Mouse (Mus musculus) ES-E14 (cell line): Measurements from ENCODE around the gene Ralgapa2. TPM values are rescaled to one million over a fixed set of nuclear protein-coding genes. Genes with fewer than 3 reads are reported as not detected.

Experiments
- DNase-seq: peaks from one replicate; pipeline ENCODE4 v3.0.0-alpha.2; 2013; ENCODE audit warnings: low read depth, low spot score
- H3K27ac ChIP-seq: 2 replicates; pipeline ENCODE4 v1.5.1; 2012; ENCODE audit warnings: low read depth, mild to moderate bottlenecking, low read length, moderate library complexity, mixed read lengths; ENCODE audit not compliant: poor library complexity, insufficient read depth, severe bottlenecking
- H3K36me3 ChIP-seq: 2 replicates; pipeline ENCODE4 v1.6.1; 2012; ENCODE audit warnings: mild to moderate bottlenecking, low read length, moderate library complexity, mixed read lengths; ENCODE audit not compliant: control insufficient read depth, poor library complexity, insufficient read depth, severe bottlenecking
- H3K4me1 ChIP-seq, 2 experiments: fragments of 150-350 bp in 1 of 2; sonication (generic) in 1 of 2; 2 replicates each; pipeline ENCODE4 v1.6.1; 2012; ENCODE audit warnings: low read length in 2 of 2, mild to moderate bottlenecking in 1 of 2, mixed read lengths in 1 of 2; ENCODE audit not compliant: control insufficient read depth in 2 of 2, insufficient read depth in 2 of 2, poor library complexity in 1 of 2
- H3K4me3 ChIP-seq, 2 experiments: fragments of 150-350 bp in 1 of 2; sonication (generic) in 1 of 2; 2 replicates each; pipeline ENCODE4 v1.5.1; 2012; ENCODE audit warnings: low read length in 2 of 2, low read depth in 1 of 2, mild to moderate bottlenecking in 1 of 2, mixed read lengths in 1 of 2; ENCODE audit not compliant: insufficient read depth in 1 of 2, poor library complexity in 1 of 2, severe bottlenecking in 1 of 2
- H3K9ac ChIP-seq: 2 replicates; pipeline ENCODE4 v1.6.1; 2012; ENCODE audit warnings: low read depth, mild to moderate bottlenecking, low read length, mixed read lengths; ENCODE audit not compliant: poor library complexity, insufficient read depth, severe bottlenecking
- H3K9me3 ChIP-seq: fragments of 150-350 bp; sonication (generic); 2 replicates; pipeline ENCODE4 v1.6.1; 2012; ENCODE audit warnings: low read depth, mild to moderate bottlenecking, low read length; ENCODE audit not compliant: control insufficient read depth, insufficient read depth
- CHD2 ChIP-seq: IDR thresholded peaks from 2 replicates; pipeline ENCODE4 v1.6.1; 2014; ENCODE audit warnings: mild to moderate bottlenecking, low read depth, low read length, inconsistent platforms
- HCFC1 ChIP-seq: IDR thresholded peaks from 2 replicates; pipeline ENCODE4 v1.6.1; 2012; ENCODE audit warnings: low read length, inconsistent platforms, borderline replicate concordance; ENCODE audit not compliant: insufficient read depth
- MAFK ChIP-seq: IDR thresholded peaks from 2 replicates; pipeline ENCODE4 v1.6.1; 2014; ENCODE audit warnings: mild to moderate bottlenecking, low read depth, low read length, inconsistent platforms; ENCODE audit not compliant: insufficient read depth
- ZC3H11A ChIP-seq: IDR thresholded peaks from 2 replicates; pipeline ENCODE4 v1.6.1; 2012; ENCODE audit warnings: low read depth, mild to moderate bottlenecking, inconsistent platforms, low read length, borderline replicate concordance
- ZNF384 ChIP-seq: IDR thresholded peaks from 2 replicates; pipeline ENCODE4 v1.6.1; 2012; ENCODE audit warnings: low read depth, low read length, inconsistent platforms
- in situ Hi-C, 2 experiments: fragments of 600-800 bp; cut with MboI; formaldehyde crosslinking; loops; one replicate each; pipeline ENCODE4 v1.15.1; 2025; ENCODE audit warnings: low sequenced_read_pairs in 2 of 2, inconsistent platforms in 1 of 2; ENCODE audit not compliant: unreplicated experiment in 2 of 2
- total RNA-seq: library from RNA; depleted of rRNA; stranded (reverse); fragments of 300-350 nt; gene quantifications from 2 replicates; pipeline ENCODE4 v1.2.3, GENCODE M21; 2012

Gene Ralgapa2
- total RNA-seq, 1 experiment, result 23.0 TPM

DNA sequence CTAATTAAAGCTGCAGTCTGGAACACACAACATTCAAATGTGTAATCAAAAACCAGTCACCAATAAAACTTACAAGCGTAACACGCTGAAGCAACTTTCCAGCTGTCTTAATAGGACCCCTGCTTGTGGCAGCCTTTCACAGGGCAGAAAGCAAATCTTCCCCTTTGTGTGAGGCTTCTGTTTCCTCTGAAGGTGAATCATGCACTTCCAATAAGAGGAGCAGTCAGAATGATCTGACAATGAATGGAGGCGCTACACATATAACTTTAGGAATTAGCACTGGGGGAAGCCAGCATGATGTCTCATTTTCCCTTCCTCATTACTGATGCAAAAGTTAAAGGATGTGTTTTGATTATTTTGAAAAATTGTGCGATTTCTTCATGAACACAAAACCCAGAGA is 251.0 kb downstream of the Ralgapa2 start:
- Histone ChIP-seq H3K27ac (no peak overlapping the region), H3K4me1 (peaks cover 0 to 6% of the 10 kb centered on the region in 2 experiments; a peak in 2 of 4 replicates), H3K4me3 (no peak overlapping the region), H3K9me3 (no peaks in the 10 kb centered on the region), H3K9ac (no peak overlapping the region), H3K36me3 (no peaks in the 10 kb centered on the region)
- TF ChIP-seq MAFK (no peak), ZC3H11A (no peak), CHD2 (no peak), ZNF384 (no peak), HCFC1 (no peak)
- in situ Hi-C loops, result no loop called here
- DNase-seq, result no peak

DNA sequence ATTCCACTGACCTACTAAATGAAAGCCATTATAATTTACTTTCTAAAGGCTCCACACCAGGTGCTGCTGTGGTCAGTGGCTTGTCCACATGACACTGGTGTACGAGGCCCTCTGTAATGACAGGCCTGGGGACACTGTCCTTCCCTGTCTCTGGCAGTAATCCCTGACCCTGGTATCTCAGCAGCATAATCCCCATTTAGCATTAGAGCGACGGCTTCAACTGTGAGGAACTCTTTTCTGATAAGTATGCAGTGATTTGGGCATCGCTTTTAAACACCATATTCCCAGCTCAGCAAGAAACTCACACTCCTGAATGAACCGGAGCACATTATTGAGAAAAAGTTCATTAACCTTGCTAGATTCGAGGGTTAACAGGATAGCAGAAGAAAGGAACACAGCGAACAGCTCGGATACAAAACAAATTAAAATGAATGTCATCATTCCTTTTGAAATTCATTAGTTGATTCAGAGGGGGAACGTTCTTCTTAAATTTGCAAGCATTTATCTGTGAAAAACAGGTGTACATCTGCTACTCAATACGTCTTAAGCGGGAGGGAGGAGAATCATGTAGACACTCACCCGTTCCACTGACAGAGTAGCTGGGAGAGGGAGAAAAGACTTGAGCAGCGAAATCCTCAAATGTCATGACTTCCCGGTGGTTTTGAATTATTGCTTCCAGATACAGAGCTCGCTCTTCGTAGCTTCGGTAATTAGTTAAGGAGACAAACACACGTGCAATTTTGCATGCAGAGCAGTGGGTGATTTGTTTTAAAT is 252.2 kb downstream of the Ralgapa2 start:
- Histone ChIP-seq H3K36me3 (no peaks in the 10 kb centered on the region), H3K27ac (no peak overlapping the region), H3K9ac (no peak overlapping the region), H3K9me3 (no peaks in the 10 kb centered on the region), H3K4me1 (peaks cover 0 to 6% of the 10 kb centered on the region in 2 experiments; a peak in 2 of 4 replicates), H3K4me3 (no peak overlapping the region)
- TF ChIP-seq ZC3H11A (no peak), ZNF384 (no peak), MAFK (no peak), CHD2 (no peak), HCFC1 (no peak)
- DNase-seq, result no peak
- in situ Hi-C loops, result no loop called here

DNA sequence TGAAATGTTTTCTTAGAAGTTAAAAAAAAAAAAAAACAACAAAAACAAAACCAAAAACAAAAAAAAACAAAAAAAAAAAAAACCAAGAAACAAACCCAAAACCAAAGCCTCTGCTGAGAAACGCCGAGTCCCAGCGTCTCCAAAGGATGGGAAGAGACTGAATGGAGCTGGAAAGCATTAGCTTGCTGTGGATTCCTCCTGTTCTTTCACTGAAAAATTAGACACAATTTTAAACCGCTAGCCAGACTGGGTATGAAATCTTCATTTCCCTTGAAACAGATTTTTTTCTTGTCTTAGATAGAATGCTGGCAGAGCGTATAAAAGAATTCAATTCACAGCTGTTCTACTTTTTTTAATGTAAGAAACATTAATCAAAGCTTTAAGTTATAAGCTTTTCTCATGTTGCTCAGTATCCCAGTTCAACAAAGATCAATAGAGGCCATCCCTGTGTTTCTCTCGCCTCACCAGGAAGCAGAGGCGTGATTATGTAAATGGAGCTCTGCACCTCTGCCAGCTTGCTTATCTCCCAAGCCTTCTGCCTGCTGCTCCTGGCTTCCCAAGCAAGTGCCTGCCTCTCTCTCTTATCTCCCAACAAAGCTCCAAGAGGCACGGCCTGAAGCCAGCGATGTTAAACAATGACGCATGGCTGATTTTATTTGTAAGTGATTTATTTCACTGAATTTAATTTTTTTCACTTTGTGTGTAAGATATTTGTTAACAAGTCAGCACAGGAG is 253.2 kb downstream of the Ralgapa2 start:
- in situ Hi-C loops, result no loop called here
- Histone ChIP-seq H3K9me3 (no peaks in the 10 kb centered on the region), H3K4me3 (no peak overlapping the region), H3K36me3 (no peaks in the 10 kb centered on the region), H3K4me1 (peaks cover 0 to 6% of the 10 kb centered on the region in 2 experiments; a peak in 2 of 4 replicates), H3K9ac (no peak overlapping the region), H3K27ac (no peak overlapping the region)
- TF ChIP-seq ZNF384, result no peak
- no peak for TF ChIP-seq CHD2
- TF ChIP-seq MAFK, result no peak
- no peak for TF ChIP-seq HCFC1
- TF ChIP-seq ZC3H11A, result no peak
- no peak for DNase-seq

DNA sequence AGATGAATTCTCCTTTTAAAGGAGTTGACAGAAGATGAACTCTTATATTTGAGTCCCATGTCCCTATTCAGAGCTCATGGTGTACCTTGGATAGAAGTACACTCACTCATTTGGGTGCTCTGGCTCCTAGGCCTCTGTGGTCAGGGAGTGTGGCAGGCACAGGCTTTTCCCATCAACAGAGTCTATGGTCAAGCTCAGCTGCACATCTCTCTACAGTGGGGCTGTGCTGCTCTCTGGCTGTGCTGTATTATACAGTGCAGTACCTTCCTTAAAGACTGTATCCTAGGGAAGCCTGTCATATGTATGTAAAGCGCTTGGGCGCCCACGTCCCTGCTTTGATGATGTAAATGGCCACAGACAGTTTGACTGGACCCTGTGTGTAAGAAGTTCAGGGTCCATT is 254.5 kb downstream of the Ralgapa2 start:
- Histone ChIP-seq H3K36me3 (no peaks in the 10 kb centered on the region), H3K9ac (no peak overlapping the region), H3K4me3 (no peak overlapping the region), H3K9me3 (no peaks in the 10 kb centered on the region), H3K27ac (no peak overlapping the region), H3K4me1 (peaks cover 0 to 6% of the 10 kb centered on the region in 2 experiments; a peak in 2 of 4 replicates)
- in situ Hi-C loops, result no loop called here
- no peak for DNase-seq
- no peak for TF ChIP-seq MAFK
- TF ChIP-seq ZNF384, result no peak
- TF ChIP-seq CHD2, result no peak
- no peak for TF ChIP-seq ZC3H11A
- no peak for TF ChIP-seq HCFC1
